Mouse (Mus musculus) adrenal gland, adult 10 weeks (tissue): Measurements from ENCODE around the gene Btnl4. TPM values are rescaled to one million over a fixed set of nuclear protein-coding genes. Genes with fewer than 3 reads are reported as not detected.

Source experiments
- polyA plus RNA-seq: library from polyadenylated mRNA; stranded (reverse); fragments of 350-450 nt; fragmentation: Illumina TruSeq; extraction: RNeasy Lipid Tissue Mini Kit (QIAGEN cat#74804); gene quantifications from one replicate; pipeline ENCODE4 v1.2.3, GENCODE M21; 2014; ENCODE audit warnings: low read depth, low replicate concordance

Gene Btnl4
- polyA plus RNA-seq, result not detected

GRCm38 (mm10) chr17:34477238-34478013 lies at the start of gene Btnl4:
TSS of gene Btnl4 (minus strand) at chr17:34477318.

GRCm38 (mm10) chr17:34517252-34517651 lies 40.1 kb upstream of the Btnl4 start, which contains the start of gene Btnl6:
TSS of gene Btnl6 (minus strand) at chr17:34517352.

Other genes starting within 250 kb of the Btnl4 start
- 1.1 TPM for gene H2-Ob, start 238.4 kb downstream of the Btnl4 start, polyA plus RNA-seq
- gene H2-Ab1, start 219.6 kb downstream of the Btnl4 start, polyA plus RNA-seq, result 26.2 TPM
- 42.5 TPM for gene H2-Aa, start 189.5 kb downstream of the Btnl4 start, polyA plus RNA-seq
- gene H2-Eb1, start 171.5 kb downstream of the Btnl4 start, polyA plus RNA-seq, result 2.9 TPM
- not detected for gene H2-Eb2, start 151.7 kb downstream of the Btnl4 start, polyA plus RNA-seq
- gene Btnl2, start 122.5 kb downstream of the Btnl4 start, polyA plus RNA-seq, result not detected
- not detected for gene Btnl1, start 100.2 kb downstream of the Btnl4 start, polyA plus RNA-seq
- 3.4 TPM for gene BC051142, start 78.5 kb downstream of the Btnl4 start, polyA plus RNA-seq
- not detected for gene Btnl6, start 40.0 kb upstream of the Btnl4 start, polyA plus RNA-seq
- gene Notch4, start 87.0 kb upstream of the Btnl4 start, polyA plus RNA-seq, result 1.3 TPM
- not detected for gene Gpsm3, start 112.5 kb upstream of the Btnl4 start, polyA plus RNA-seq
- 14.3 TPM for gene Pbx2, start 113.9 kb upstream of the Btnl4 start, polyA plus RNA-seq
- gene Ager, start 120.5 kb upstream of the Btnl4 start, polyA plus RNA-seq, result not detected
- 60.1 TPM for gene Rnf5, start 126.4 kb upstream of the Btnl4 start, polyA plus RNA-seq
- 3.4 TPM for gene Agpat1, start 126.9 kb upstream of the Btnl4 start, polyA plus RNA-seq
- not detected for gene Egfl8, start 138.7 kb upstream of the Btnl4 start, polyA plus RNA-seq
- gene Ppt2, start 151.2 kb upstream of the Btnl4 start, polyA plus RNA-seq, result 5.6 TPM
- 3.4 TPM for gene Prrt1, start 152.2 kb upstream of the Btnl4 start, polyA plus RNA-seq
- gene Fkbpl, start 167.4 kb upstream of the Btnl4 start, polyA plus RNA-seq, result 4.7 TPM
- 2.6 TPM for gene Atf6b, start 169.8 kb upstream of the Btnl4 start, polyA plus RNA-seq
- gene Tnxb, start 193.2 kb upstream of the Btnl4 start, polyA plus RNA-seq, result 0.17 TPM